Mouse (Mus musculus): Measurements from ENCODE around the gene Serpinb6b. TPM values are rescaled to one million over a fixed set of nuclear protein-coding genes. Genes with fewer than 3 reads are reported as not detected.

Serpinb6b gene
- polyA plus RNA-seq, 1 experiment from 2014 or later: 5.8 TPM

DNA sequence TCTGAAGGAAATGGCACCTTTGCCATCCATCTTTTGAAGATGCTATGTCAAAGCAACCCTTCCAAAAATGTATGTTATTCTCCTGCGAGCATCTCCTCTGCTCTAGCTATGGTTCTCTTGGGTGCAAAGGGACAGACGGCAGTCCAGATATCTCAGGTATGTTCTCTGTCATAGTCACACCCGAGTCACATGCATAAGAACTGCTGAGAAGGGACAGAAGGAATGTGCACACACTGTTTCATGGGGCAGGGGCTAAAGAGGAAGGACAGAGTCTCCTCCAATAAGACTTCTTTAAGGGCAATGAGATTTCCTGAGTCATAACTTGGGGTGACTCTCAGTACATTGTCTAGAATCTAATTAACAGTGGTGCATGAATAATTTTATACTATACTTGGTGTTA lies 41.5 kb downstream of the Serpinb6b start:
- H3K27me3 ChIP-seq: no peaks in the 10 kb centered on the region
- H3K4me2 ChIP-seq: no peak overlapping the region
- H3K27ac ChIP-seq: no peak overlapping the region
- DNase-seq (no peak), ATAC-seq (ENCODE audit: low read depth) (no peak)
- H3K4me1 ChIP-seq (replicated peaks): peaks cover 35% of the 10 kb centered on the region
- no peaks in the 10 kb centered on the region for H3K9me3 ChIP-seq (replicated peaks)
- no peak overlapping the region for H3K9ac ChIP-seq
- no peaks in the 10 kb centered on the region for H3K36me3 ChIP-seq
- WGBS (ENCODE audit: insufficient replicate concordance): 68% methylated on average over 3 of the region's 3 CpGs
- H3K4me3 ChIP-seq (replicated peaks): no peak overlapping the region

DNA sequence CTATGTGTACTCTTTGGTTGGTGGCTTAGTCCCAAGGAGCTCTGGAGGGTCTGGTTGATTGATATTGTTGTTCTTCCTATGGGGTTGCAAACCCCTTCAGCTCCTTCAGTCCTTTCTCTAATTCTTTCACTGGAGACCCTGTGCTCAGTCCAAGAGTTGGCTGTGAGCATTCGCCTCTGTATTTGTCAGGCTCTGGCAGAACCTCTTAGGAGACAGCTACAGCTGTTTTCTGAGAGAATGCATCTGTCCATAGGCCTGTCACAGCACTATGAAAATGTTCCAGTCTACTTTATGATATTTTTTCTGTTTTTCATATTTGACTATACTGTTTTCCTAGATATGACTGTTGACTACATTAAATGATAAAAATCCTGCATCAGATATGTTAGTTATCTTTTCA lies 47.4 kb downstream of the Serpinb6b start:
- no peaks in the 10 kb centered on the region for H3K36me3 ChIP-seq
- no peak overlapping the region for H3K4me3 ChIP-seq (replicated peaks)
- WGBS (ENCODE audit: insufficient replicate concordance): 72% methylated on average over 1 of the region's 1 CpGs
- H3K4me2 ChIP-seq: no peak overlapping the region
- no peak overlapping the region for H3K9ac ChIP-seq
- no peak overlapping the region for H3K27ac ChIP-seq
- no peaks in the 10 kb centered on the region for H3K9me3 ChIP-seq (replicated peaks)
- H3K27me3 ChIP-seq: no peaks in the 10 kb centered on the region
- no peak for ATAC-seq (ENCODE audit: low read depth)
- DNase-seq: no peak
- no peaks in the 10 kb centered on the region for H3K4me1 ChIP-seq (replicated peaks)

DNA sequence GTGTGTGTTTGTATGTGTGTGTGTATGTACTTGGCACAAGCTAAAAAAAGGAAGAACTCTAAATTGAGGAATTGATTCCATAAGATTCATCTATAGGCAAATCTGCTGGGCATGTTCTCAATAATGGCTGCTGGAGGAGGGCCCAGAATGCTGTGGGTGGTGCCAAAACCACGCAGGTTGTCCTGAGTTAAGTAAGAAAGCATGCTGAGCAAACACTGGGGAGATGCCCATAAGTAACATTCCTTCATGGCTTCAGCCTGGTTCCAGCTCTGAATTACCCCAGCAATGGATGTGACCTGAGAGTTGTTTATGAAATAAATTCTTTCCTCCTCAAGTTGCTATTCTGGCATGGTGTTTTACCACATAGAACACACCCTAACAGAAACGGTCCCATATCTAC lies 48.3 kb downstream of the Serpinb6b start:
- Histone ChIP-seq H3K4me3 (replicated peaks) (no peak overlapping the region), H3K9me3 (replicated peaks) (no peaks in the 10 kb centered on the region), H3K27ac (no peak overlapping the region), H3K4me1 (replicated peaks) (no peaks in the 10 kb centered on the region), H3K27me3 (no peaks in the 10 kb centered on the region), H3K9ac (no peak overlapping the region), H3K36me3 (no peaks in the 10 kb centered on the region), H3K4me2 (no peak overlapping the region)
- 57% methylated on average over 2 of the region's 2 CpGs for WGBS (ENCODE audit: insufficient replicate concordance)
- ATAC-seq (ENCODE audit: low read depth): no peak
- DNase-seq: no peak

DNA sequence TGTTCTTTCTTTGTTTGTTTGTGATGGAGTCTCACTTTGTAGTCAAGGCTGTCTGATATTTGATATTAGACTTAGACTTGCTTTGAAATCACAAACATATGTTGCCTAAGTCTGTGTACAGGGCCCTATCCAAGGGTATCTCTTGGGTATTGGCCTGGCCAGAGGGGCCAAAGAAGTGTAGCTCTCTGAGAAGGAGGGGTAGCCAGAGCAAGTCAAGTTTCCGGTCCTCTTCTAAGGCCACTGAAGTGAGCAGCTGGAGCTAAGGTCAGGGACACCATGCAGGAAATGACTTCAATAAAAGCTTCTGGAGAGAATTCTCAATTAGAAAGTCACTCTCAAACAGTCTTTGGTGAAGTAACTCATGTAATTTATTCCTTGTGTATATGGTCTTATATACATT lies 57.4 kb downstream of the Serpinb6b start:
- ATAC-seq (ENCODE audit: low read depth): no peak
- no peak for DNase-seq
- Histone ChIP-seq H3K27me3 (no peaks in the 10 kb centered on the region), H3K27ac (no peak overlapping the region), H3K4me3 (replicated peaks) (no peak overlapping the region), H3K4me2 (no peak overlapping the region), H3K36me3 (no peaks in the 10 kb centered on the region), H3K9ac (no peak overlapping the region), H3K9me3 (replicated peaks) (no peaks in the 10 kb centered on the region), H3K4me1 (replicated peaks) (no peaks in the 10 kb centered on the region)
- 76% methylated on average over 1 of the region's 1 CpGs for WGBS (ENCODE audit: insufficient replicate concordance)

DNA sequence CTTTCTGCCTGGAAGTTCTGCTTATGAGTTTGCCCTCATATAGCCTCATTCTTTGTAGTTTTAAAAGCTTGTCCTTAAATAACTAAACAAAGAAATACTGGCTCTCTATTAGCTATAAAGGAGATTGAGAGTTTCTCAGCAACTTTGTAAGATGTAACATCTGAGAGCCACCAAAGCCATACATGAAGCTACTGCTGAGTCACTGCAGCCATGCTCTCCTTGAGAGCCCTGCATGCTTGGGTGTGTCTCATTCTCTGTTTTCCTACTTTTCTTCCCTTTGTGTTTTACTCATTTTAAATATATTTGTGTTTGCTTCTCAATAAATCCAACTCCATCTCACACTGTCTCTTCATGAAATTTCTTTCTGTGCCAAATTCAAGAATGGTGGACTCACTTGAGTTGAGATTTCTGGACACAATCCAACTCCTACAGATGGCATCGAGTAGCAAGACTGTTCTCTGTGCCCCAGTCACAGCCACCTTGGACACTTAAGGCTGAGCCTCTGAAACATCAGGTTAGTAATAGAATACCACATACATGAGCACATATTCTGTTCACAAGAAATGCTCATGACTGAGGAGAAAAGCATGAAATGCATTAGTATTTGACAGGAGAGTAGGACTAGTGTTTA lies 61.5 kb downstream of the Serpinb6b start:
- no peaks in the 10 kb centered on the region for H3K9me3 ChIP-seq (replicated peaks)
- DNase-seq (no peak), ATAC-seq (ENCODE audit: low read depth) (0 out of 2 replicates have a peak, but pooled peaks have one; percentile 47)
- no peak overlapping the region for H3K4me3 ChIP-seq (replicated peaks)
- H3K27ac ChIP-seq: no peak overlapping the region
- no peaks in the 10 kb centered on the region for H3K27me3 ChIP-seq
- no peaks in the 10 kb centered on the region for H3K4me1 ChIP-seq (replicated peaks)
- no peak overlapping the region for H3K9ac ChIP-seq
- no peak overlapping the region for H3K4me2 ChIP-seq
- WGBS (ENCODE audit: insufficient replicate concordance): 72% methylated on average over 1 of the region's 1 CpGs
- H3K36me3 ChIP-seq: no peaks in the 10 kb centered on the region

DNA sequence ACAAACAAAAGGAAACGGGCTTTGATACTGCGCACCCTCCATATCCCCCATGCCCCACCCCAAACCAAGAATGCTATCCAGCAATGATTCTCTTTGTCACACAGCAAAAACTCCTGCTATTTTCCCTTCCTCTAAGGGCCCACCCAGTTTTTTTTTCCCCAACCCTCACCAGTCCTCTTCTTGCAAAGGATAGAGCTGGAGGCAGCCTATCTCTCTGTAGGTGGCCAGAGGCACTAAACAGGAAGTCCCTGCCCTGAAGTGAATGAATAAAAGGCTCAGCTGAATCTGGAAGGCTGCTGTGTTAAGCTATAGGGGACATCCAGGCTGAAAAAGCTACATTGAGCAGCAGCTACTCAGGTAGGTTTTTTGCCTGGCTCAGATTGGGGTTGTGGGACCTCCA lies 62.2 kb downstream of the Serpinb6b start, which contains the start of gene Serpinb9b:
Serpinb9b (plus strand) TSS at position 173 of the 400 bp plus-strand sequence.
- WGBS (ENCODE audit: insufficient replicate concordance): 69% methylated on average over 2 of the region's 2 CpGs
- DNase-seq: no peak
- no peaks in the 10 kb centered on the region for H3K36me3 ChIP-seq
- H3K4me3 ChIP-seq (replicated peaks): no peak within 1 kb of the TSS
- no peak within 1 kb of the TSS for H3K27ac ChIP-seq
- no peak within 1 kb of the TSS for H3K4me2 ChIP-seq
- H3K9ac ChIP-seq: no peak within 1 kb of the TSS
- no peaks in the 10 kb centered on the region for H3K9me3 ChIP-seq (replicated peaks)
- no peaks in the 10 kb centered on the region for H3K4me1 ChIP-seq (replicated peaks)
- ATAC-seq (ENCODE audit: low read depth): no peak
- H3K27me3 ChIP-seq: no peaks in the 10 kb centered on the region

DNA sequence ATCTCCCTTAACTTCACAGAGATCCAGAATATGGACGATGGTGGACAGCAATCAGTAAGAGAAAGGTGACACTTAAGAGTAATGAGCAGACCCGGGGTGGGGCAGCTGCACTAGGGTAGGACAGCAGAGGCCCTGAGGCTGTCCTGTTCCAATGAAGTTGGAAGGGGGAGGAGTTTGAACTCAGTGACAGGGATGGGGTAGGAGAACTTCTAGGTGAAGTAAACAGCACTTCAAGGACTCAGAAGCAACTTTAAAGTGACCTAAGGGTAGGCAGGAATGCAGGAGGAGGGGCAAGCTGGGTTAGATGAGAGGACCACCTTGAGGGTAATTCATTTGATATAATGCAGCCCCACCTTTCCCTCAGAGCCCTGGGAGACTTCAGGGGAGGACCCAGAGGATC lies 63.1 kb downstream of the Serpinb6b start:
- Histone ChIP-seq H3K27me3 (no peaks in the 10 kb centered on the region), H3K36me3 (no peaks in the 10 kb centered on the region), H3K9me3 (replicated peaks) (no peaks in the 10 kb centered on the region), H3K9ac (no peak overlapping the region), H3K4me3 (replicated peaks) (no peak overlapping the region), H3K4me2 (no peak overlapping the region), H3K4me1 (replicated peaks) (no peaks in the 10 kb centered on the region), H3K27ac (no peak overlapping the region)
- ATAC-seq (ENCODE audit: low read depth) (no peak), DNase-seq (no peak)
- WGBS (ENCODE audit: insufficient replicate concordance): 29% methylated on average over 2 of the region's 2 CpGs

DNA sequence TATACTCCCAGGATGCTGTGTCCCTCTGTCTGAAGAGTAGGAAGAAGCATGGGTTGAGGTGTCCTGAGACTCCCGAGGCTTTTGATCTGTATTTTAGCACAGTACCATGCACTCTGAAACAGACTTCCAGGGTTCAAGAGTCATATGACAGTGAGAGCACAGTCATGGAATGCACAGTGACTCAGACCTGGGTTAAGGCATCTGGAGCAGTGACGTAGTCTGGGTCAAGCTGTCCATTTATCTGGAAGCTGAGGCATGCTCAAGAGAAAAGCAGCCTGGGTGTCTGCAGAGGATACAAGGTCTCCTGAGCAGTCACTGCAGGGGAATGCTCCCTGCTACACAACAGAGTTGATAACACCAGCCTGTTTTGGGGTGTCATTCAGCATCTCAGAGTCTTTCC lies 63.5 kb downstream of the Serpinb6b start:
- no peaks in the 10 kb centered on the region for H3K9me3 ChIP-seq (replicated peaks)
- no peak overlapping the region for H3K27ac ChIP-seq
- no peaks in the 10 kb centered on the region for H3K36me3 ChIP-seq
- H3K4me2 ChIP-seq: no peak overlapping the region
- ATAC-seq (ENCODE audit: low read depth): 0 out of 2 replicates have a peak, but pooled peaks have one; percentile 20
- no peak for DNase-seq
- no peak overlapping the region for H3K9ac ChIP-seq
- WGBS (ENCODE audit: insufficient replicate concordance): 55% methylated on average over 2 of the region's 2 CpGs
- H3K4me3 ChIP-seq (replicated peaks): no peak overlapping the region
- H3K27me3 ChIP-seq: no peaks in the 10 kb centered on the region
- no peaks in the 10 kb centered on the region for H3K4me1 ChIP-seq (replicated peaks)

Other genes starting within 250 kb of the Serpinb6b start
- 0.02 and 0.06 TPM in 2 replicates for gene Mylk4, start 181.3 kb upstream of the Serpinb6b start, polyA plus RNA-seq (2015; fragmentation: Nextera tagmentation; extraction: Ambion mirVana)
- 11.1 and 14.0 TPM in 2 replicates for gene Wrnip1, start 163.2 kb upstream of the Serpinb6b start, polyA plus RNA-seq (2015; fragmentation: Nextera tagmentation; extraction: Ambion mirVana)
- not detected in 2 replicates for gene D930007J09Rik, start 162.4 kb upstream of the Serpinb6b start, polyA plus RNA-seq (2015; fragmentation: Nextera tagmentation; extraction: Ambion mirVana)
- gene Serpinb1a, start 114.0 kb upstream of the Serpinb6b start, polyA plus RNA-seq (2015; fragmentation: Nextera tagmentation; extraction: Ambion mirVana): 16.1 and 16.5 TPM in 2 replicates
- gene Serpinb1c, start 67.0 kb upstream of the Serpinb6b start, polyA plus RNA-seq (2015; fragmentation: Nextera tagmentation; extraction: Ambion mirVana): not detected in 2 replicates
- 2.1 and 2.2 TPM in 2 replicates for gene Serpinb9, start 38.0 kb downstream of the Serpinb6b start, polyA plus RNA-seq (2015; fragmentation: Nextera tagmentation; extraction: Ambion mirVana)
- gene Serpinb9b, start 62.2 kb downstream of the Serpinb6b start, polyA plus RNA-seq (2015; fragmentation: Nextera tagmentation; extraction: Ambion mirVana): 0.10 TPM in 1 of 2 replicates, not detected in the other
- gene Serpinb1b, start 113.4 kb downstream of the Serpinb6b start, polyA plus RNA-seq (2015; fragmentation: Nextera tagmentation; extraction: Ambion mirVana): not detected in 2 replicates
- gene Serpinb9c, start 194.5 kb downstream of the Serpinb6b start, polyA plus RNA-seq (2015; fragmentation: Nextera tagmentation; extraction: Ambion mirVana): not detected in 2 replicates
- gene Serpinb9d, start 227.8 kb downstream of the Serpinb6b start, polyA plus RNA-seq (2015; fragmentation: Nextera tagmentation; extraction: Ambion mirVana): not detected in 2 replicates

All from liver, embryonic 13.5 days (tissue).